Mouse (Mus musculus): ENCODE measurements around the gene Fbxo11.

- no peak for TF ChIP-seq CTCF (IDR thresholded peaks at IDR 0.05; ENCODE audit: low read depth)
- no peak for TF ChIP-seq EP300 (IDR thresholded peaks at IDR 0.05; ENCODE audit: low read depth)
These were observed 41.3 kb upstream of the Fbxo11 start for GRCm38 (mm10) chr17:88106365-88106764.
